Mouse (Mus musculus): ENCODE results near the gene Ccl9.
"Not testable (repeated sequence)": the region's sequence is repeated elsewhere in the genome, so short reads cannot be mapped to it uniquely, and the experiment has no call there.

Ccl9 gene

DNA sequence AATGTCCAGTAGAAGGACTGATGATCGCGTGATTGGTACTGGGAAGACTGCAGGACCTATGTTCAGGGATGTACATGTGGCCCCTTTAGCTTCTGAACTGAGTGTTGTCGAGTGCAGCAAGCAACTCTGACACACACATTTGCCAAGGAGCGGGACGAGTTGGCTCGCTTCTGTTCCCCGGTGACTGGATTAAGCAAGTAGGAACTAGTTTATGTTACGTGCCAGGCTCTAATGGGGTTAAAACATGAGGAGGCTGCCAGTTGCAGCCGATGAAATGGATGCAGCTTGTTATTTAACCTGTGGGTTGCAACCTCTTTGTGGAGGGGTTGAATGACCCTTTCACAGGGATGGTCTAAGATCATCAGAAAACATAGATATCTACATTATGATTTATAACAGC lies 10.4 kb downstream of the Ccl9 start:
- no peaks in the 10 kb centered on the region for H3K27me3 ChIP-seq (ENCODE audit: control insufficient read depth, insufficient read depth, low read length, poor library complexity, severe bottlenecking)
- no peaks in the 10 kb centered on the region for H3K36me3 ChIP-seq (ENCODE audit: control insufficient read depth, insufficient read depth, low read length, poor library complexity, severe bottlenecking)
- no peak for DNase-seq (ENCODE audit: low read depth, low spot score)

DNA sequence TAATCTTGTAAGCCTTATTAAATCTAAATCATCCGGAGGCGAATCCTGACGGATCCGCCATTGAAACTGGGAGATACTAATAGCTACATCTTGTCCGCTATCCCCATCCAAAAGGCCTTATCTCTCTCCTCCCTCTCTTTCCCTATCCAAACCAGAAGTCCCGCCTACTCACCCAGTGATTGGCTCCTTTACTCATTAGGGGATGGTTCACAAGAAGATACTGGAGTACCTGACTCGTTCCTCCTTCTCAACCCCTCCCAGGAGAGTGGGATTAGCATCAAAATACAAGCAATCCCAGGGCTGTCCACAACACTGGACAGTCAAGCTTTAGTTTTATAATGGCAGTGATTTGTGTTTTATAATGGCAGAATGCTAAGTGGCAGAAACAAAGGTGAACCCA lies 11.1 kb downstream of the Ccl9 start:
- no peaks in the 10 kb centered on the region for H3K27me3 ChIP-seq (ENCODE audit: control insufficient read depth, insufficient read depth, low read length, poor library complexity, severe bottlenecking)
- H3K36me3 ChIP-seq (ENCODE audit: control insufficient read depth, insufficient read depth, low read length, poor library complexity, severe bottlenecking): no peaks in the 10 kb centered on the region
- DNase-seq (ENCODE audit: low read depth, low spot score): no peak

DNA sequence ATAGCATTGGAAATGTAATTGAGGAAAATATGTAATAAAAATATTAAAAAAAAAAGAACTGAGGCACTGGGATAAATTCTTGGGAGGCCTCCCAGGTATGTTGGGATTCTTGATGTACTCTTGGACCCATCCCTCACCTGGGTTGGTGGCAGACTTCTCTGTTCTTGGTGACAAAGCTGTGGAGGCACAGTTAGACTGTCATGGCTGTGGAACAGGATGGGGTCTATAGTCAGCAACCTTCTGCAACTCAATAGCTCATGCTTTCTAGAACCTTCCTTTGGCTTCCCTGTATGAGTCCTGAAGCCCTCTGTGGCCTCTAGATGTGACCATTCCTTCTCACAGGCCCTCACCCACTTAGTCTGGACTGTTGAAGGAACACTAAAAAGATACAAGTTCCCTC lies 11.8 kb downstream of the Ccl9 start:
- H3K36me3 ChIP-seq (ENCODE audit: control insufficient read depth, insufficient read depth, low read length, poor library complexity, severe bottlenecking): no peaks in the 10 kb centered on the region
- no peak for DNase-seq (ENCODE audit: low read depth, low spot score)
- no peaks in the 10 kb centered on the region for H3K27me3 ChIP-seq (ENCODE audit: control insufficient read depth, insufficient read depth, low read length, poor library complexity, severe bottlenecking)

DNA sequence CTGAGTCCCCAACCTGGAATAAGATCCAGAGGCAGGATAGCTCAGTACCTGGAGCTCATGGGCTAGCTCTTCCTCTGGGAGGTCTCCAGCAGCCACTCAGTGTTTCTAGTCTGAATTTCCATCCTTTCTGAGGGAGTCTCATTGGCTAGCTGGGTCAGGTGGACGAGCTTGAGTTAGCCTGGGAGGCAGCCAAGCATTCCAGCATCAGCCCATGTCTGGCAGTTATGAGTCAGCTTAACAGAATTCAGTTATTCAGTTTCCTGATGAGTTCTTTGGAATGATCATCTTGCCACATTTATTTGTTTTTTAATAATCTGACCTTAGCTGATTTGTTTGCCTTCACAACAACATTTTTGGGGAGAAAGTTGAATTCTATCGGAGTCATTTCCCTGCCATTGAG lies 14.7 kb downstream of the Ccl9 start:
- Histone ChIP-seq H3K36me3 (ENCODE audit: control insufficient read depth, insufficient read depth, low read length, poor library complexity, severe bottlenecking) (no peaks in the 10 kb centered on the region), H3K27me3 (ENCODE audit: control insufficient read depth, insufficient read depth, low read length, poor library complexity, severe bottlenecking) (no peaks in the 10 kb centered on the region)
- DNase-seq (ENCODE audit: low read depth, low spot score): no peak

DNA sequence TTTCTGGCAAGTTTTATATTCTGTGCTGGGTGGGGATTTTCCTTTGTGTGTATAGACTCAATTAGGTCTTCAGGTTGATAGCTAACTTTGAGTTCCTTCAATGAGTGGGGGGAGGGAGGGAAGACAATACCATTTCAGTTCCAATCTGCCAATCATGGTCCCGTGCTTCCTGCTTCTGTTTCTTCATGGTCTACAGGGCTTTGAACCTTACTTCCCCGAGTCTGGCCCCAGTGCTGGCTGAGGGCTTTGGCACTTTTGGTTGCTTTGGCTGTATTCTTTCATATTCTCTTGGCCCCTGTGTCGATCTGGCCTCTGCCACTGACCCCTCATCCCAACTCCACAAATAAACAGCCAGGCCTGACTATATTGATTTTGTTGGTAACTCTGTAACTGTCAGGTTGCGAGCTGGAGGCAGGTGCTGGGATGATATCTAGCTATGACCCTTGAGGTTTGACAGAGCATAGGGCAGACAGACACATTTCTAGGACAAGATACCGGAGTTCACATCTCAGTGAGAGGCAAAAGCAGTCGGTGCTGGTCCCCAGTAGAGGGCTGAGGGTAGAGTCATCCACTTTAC lies 16.0 kb downstream of the Ccl9 start:
- Histone ChIP-seq H3K36me3 (ENCODE audit: control insufficient read depth, insufficient read depth, low read length, poor library complexity, severe bottlenecking) (no peaks in the 10 kb centered on the region), H3K27me3 (ENCODE audit: control insufficient read depth, insufficient read depth, low read length, poor library complexity, severe bottlenecking) (no peaks in the 10 kb centered on the region)
- DNase-seq (ENCODE audit: low read depth, low spot score): peak; percentile 60

DNA sequence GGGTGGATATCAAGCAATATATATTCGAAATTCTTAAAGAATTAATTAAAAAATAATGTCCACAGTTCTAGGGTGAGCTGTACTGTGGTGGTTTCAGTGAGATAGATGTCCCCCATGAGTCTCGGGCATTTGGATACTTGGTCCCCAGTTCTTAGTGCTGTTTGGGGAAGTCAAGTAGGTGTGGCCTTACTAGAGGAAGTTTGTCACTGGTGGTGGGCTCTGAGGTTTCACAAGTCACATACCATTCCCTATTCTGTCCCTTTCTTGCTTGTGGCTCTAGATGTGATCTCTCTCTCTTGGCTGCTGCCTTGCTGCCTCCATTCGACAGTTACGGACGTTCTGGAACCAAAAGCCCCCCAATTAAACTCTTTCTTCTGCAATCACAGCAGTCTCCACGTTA lies 18.0 kb downstream of the Ccl9 start:
- H3K27me3 ChIP-seq (ENCODE audit: control insufficient read depth, insufficient read depth, low read length, poor library complexity, severe bottlenecking): no peaks in the 10 kb centered on the region
- DNase-seq (ENCODE audit: low read depth, low spot score): peak; percentile 68

DNA sequence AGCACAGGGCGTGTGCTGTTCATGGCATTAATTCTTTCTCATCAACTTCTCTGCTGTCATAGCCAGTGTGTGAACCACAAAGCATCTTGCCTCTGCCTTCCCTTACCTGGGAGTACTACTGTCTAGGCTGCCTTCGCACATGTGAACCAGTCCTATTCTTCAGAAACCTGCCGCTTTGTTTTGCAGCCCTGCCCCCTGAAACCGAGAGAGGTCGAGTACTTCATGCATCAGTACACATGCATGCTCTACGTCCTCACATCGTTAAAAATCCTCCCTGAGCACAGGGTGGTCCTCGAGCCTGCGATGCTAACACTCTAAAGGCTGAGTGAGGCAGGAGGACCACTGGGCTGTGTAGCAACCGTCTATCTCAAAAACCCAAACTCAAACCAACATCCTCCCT lies 21.4 kb downstream of the Ccl9 start:
- DNase-seq (ENCODE audit: low read depth, low spot score): peak; percentile 31
- Histone ChIP-seq H3K27me3 (ENCODE audit: control insufficient read depth, insufficient read depth, low read length, poor library complexity, severe bottlenecking) (no peaks in the 10 kb centered on the region), H3K36me3 (ENCODE audit: control insufficient read depth, insufficient read depth, low read length, poor library complexity, severe bottlenecking) (no peaks in the 10 kb centered on the region)

More for the DNA sequence above, 18.0 kb downstream of the Ccl9 start:
- no peaks in the 10 kb centered on the region for H3K36me3 ChIP-seq (ENCODE audit: control insufficient read depth, insufficient read depth, low read length, poor library complexity, severe bottlenecking)

DNA sequence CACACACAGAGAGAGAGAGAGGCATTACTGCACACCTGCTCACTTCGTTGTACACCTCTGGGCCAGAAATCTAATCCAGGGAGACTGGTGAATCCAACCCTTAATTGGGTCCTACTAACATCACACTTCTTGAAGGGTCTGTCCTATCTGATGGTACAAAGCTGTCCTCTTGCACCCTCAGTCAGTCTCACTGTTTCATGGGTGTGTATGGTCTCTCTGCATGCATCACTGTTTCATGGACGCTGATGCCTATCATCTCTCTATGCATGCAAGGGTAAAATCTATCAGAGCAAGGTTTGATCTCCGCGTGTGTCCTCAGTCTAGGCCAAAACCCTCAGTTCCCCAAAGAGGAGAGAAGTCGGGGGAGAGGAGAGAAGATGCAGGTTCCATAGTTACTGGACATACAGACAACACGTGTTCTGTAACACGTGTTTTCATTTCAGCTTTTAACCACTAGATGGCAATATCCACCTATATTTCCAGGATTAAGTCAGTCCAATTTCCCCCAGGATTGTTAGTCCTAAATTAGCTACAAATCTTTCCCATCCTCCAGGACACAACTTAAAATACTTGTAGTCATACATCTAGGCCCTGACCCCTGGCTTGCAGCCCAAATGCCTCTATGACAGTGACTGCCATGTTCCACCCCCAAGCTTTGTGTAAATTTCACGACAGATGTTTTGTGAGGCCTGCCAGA lies 22.2 kb downstream of the Ccl9 start:
- Histone ChIP-seq H3K27me3 (ENCODE audit: control insufficient read depth, insufficient read depth, low read length, poor library complexity, severe bottlenecking) (no peaks in the 10 kb centered on the region), H3K36me3 (ENCODE audit: control insufficient read depth, insufficient read depth, low read length, poor library complexity, severe bottlenecking) (no peaks in the 10 kb centered on the region)
- DNase-seq (ENCODE audit: low read depth, low spot score): peak; percentile 77

DNA sequence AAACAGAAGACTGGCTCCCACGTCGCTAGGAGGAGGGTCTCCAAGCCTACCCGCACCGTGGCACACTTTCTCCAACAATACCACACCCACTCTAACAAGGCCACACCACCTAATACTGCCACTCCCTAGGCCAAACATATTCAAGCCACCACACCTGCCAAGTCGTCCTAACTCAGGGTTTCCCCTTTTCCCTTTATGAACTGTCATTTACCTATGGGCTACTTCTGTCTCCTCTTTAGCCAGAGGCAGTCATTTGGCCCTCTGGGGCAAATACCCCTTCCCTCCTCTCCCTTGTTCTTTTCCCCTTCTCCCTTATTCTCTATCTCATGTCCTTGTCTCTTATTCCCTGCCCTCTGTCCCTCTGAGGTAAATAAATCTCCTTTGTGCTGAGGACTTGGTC lies 26.8 kb downstream of the Ccl9 start:
- DNase-seq (ENCODE audit: low read depth, low spot score): no peak
- Histone ChIP-seq H3K27me3 (ENCODE audit: control insufficient read depth, insufficient read depth, low read length, poor library complexity, severe bottlenecking) (no peaks in the 10 kb centered on the region), H3K36me3 (ENCODE audit: control insufficient read depth, insufficient read depth, low read length, poor library complexity, severe bottlenecking) (no peaks in the 10 kb centered on the region)

DNA sequence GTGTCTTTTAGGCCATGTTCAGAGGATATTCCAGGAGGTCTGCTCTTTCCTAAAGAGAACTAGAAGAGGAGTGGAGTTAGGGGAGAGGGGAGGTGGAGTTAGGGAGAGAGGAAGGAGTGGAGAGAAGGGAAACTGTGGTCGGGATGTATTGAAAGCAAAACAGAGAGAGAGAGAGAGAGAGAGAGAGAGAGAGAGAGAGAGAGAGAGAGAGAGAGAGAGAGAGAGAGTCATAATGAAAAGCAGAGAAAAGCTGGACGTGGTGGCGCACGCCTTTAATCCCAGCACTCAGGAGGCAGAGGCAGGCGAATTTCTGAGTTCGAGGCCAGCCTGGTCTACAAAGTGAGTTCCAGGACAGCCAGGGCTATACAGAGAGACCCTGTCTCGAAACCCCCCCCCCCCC lies 27.4 kb downstream of the Ccl9 start:
- DNase-seq (ENCODE audit: low read depth, low spot score); H3K27me3 ChIP-seq (ENCODE audit: control insufficient read depth, insufficient read depth, low read length, poor library complexity, severe bottlenecking); H3K36me3 ChIP-seq (ENCODE audit: control insufficient read depth, insufficient read depth, low read length, poor library complexity, severe bottlenecking): not testable (repeated sequence)

DNA sequence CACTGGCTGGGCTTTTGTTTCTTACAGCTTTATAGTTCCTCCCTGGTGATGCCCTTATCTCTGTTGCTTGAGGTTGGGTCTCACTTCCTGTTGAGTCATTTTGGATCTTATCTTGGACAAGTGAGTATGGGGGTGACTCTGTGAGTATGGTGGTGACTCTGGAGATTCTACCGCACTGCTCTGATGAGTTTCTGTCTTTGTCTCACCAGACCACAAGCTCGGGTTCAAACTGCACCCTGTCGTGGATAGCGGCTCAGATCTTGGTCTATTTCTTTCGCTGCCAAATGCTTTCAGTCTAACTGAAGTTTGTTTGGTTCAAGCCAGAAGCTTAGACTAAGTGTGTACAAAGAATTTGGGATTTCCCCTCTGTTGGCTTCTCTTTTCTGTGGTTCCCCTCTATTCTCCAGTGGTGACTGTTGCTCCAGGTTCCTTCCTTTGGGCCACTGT lies 28.2 kb downstream of the Ccl9 start:
- no peaks in the 10 kb centered on the region for H3K27me3 ChIP-seq (ENCODE audit: control insufficient read depth, insufficient read depth, low read length, poor library complexity, severe bottlenecking)
- DNase-seq (ENCODE audit: low read depth, low spot score): peak; percentile 38

DNA sequence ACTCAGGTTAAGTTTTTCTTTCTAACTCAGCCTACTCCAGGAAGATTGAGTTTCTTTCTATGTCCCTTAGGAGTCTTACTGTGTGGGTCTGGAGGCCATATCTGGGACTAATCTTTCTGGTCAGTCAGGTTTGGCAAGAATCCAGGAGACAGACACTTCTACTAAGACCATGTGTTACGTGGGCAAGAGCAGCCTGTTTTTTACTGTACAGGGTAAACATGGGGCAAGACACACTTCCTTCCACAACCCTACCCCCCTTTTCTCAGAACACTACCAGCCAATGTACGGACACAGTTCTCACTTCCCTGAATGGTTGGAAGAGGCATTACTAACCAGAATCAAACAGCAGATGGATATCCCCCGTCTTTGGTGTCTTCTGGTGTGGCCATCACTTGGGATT lies 34.2 kb downstream of the Ccl9 start:
- DNase-seq (ENCODE audit: low read depth, low spot score): no peak
- Histone ChIP-seq H3K36me3 (ENCODE audit: control insufficient read depth, insufficient read depth, low read length, poor library complexity, severe bottlenecking) (no peaks in the 10 kb centered on the region), H3K27me3 (ENCODE audit: control insufficient read depth, insufficient read depth, low read length, poor library complexity, severe bottlenecking) (no peaks in the 10 kb centered on the region)

More for the DNA sequence above, 28.2 kb downstream of the Ccl9 start:
- no peaks in the 10 kb centered on the region for H3K36me3 ChIP-seq (ENCODE audit: control insufficient read depth, insufficient read depth, low read length, poor library complexity, severe bottlenecking)

DNA sequence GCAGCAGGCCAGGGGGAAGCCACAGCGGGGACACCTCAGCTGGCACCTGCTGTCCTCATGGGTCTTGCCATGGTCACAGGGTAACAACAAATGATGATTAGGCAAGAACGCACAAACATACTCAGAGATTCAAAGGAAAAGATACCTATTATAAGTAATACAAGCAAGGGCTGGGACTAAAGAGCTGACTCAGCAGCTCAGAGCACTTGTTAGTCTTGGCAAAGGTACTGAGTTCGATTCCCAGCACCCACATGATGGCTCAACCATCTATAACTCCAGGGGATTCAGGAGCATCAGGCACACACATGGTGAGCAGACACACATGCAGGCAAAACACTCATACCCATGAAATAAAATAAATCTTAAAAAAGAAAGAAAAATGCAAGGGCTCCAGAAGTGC lies 37.0 kb downstream of the Ccl9 start:
- no peaks in the 10 kb centered on the region for H3K27me3 ChIP-seq (ENCODE audit: control insufficient read depth, insufficient read depth, low read length, poor library complexity, severe bottlenecking)
- no peaks in the 10 kb centered on the region for H3K36me3 ChIP-seq (ENCODE audit: control insufficient read depth, insufficient read depth, low read length, poor library complexity, severe bottlenecking)
- DNase-seq (ENCODE audit: low read depth, low spot score): no peak

DNA sequence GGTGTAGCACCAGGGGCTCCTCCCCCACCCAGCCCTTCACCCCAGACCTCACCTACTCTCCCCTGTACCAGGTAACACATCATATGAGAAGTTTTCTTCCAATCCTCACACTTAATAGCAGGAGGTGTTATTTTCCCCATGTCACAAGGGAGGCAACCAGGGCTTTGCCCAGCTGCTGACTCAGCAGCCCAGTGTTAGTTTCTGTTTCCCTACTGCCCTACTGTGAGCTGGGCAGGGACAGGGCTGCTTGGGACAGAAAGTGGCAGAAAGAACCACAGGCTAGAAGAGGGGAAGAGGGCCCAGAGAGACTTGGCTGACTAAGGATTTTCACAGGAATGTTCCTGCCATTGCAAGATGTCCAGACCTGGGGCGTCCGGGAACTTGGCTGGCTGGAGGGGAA lies 37.5 kb downstream of the Ccl9 start:
- H3K27me3 ChIP-seq (ENCODE audit: control insufficient read depth, insufficient read depth, low read length, poor library complexity, severe bottlenecking): no peaks in the 10 kb centered on the region
- H3K36me3 ChIP-seq (ENCODE audit: control insufficient read depth, insufficient read depth, low read length, poor library complexity, severe bottlenecking): no peaks in the 10 kb centered on the region
- DNase-seq (ENCODE audit: low read depth, low spot score): no peak

DNA sequence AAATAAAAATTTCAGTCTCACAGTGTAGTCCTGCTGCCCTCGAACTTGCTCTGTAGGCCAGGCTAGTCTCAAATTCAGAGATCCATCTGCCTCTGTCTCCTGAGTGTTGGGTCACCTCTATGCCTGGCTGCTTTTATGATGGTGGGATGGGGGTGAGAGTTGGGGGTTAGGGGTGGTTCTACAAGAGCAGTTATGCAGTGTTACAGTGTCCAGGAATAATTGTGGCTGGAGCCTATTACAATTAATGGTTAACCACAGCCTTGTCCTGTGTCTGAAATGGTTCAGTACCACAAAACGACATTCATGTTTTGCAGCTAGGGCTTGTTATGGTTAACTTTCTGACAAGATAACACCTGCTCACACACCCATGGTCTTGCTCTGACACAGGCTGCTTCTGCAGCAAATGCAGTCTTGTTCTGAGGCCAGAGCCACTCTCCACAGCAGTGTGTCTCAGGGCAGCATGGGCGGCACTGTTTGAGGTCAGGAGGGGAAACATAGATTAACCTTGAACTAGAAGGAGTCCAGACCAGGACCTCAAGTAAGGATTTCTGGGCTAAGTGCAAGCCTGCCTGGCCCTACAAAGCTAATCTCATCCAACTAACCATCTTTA lies 39.6 kb downstream of the Ccl9 start:
- no peaks in the 10 kb centered on the region for H3K27me3 ChIP-seq (ENCODE audit: control insufficient read depth, insufficient read depth, low read length, poor library complexity, severe bottlenecking)
- DNase-seq (ENCODE audit: low read depth, low spot score): no peak
- no peaks in the 10 kb centered on the region for H3K36me3 ChIP-seq (ENCODE audit: control insufficient read depth, insufficient read depth, low read length, poor library complexity, severe bottlenecking)
